Mouse (Mus musculus): ENCODE measurements at regions not wholly inside any gene's neighbourhood (a gene's known extent, or its start where the extent isn't known, plus 50 kb on each side); places are given as distances from the start of the nearest gene placed in this dataset.

DNA sequence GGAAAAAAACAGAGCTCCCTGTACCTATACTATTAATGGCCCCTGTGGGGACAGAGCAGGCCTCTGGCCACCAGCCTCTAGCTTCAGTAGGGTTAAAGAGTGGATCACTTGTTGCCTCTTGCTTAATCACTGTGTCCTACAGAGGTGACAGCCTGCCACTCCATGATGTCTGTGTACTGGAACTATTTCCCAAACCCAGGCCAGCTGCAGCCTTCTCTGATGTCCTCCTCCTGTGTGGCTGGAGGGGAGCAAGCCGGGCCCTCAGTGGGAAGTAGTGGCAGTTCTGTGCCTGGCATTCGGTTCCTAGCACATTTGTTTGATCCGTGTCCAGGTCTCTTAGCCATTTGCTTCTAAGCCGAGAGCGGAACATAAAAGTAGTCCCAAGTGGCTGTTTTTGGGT is 207.7 kb upstream of the Cadm1 start:
- no peak for TF ChIP-seq CTCF (IDR thresholded peaks at IDR 0.05; ENCODE audit: low read depth)
- no peak for TF ChIP-seq EP300 (IDR thresholded peaks at IDR 0.05; ENCODE audit: low read depth)
